Mouse (Mus musculus) hindbrain, embryonic 14.5 days (tissue): Measurements from ENCODE around the gene Gm10282. TPM values are rescaled to one million over a fixed set of nuclear protein-coding genes. Genes with fewer than 3 reads are reported as not detected.

ENCODE experiments used
- ATAC-seq: fragments of 200-750 bp; cut with Nextera tagmentation; 2 replicates; pipeline ENCODE4 v1.8.0; 2017; ENCODE audit warnings: moderate number of reproducible peaks, mild to moderate bottlenecking, moderate TSS enrichment, moderate library complexity; ENCODE audit not compliant: low FRiP score
- DNase-seq: peaks from one replicate; pipeline ENCODE4 v3.0.0-alpha.2; 2015; ENCODE audit warnings: low spot score
- H3K27ac ChIP-seq: fragments of 300-500 bp; sonication (generic); 2 replicates; pipeline ENCODE4 v1.5.1; 2014; ENCODE audit warnings: mild to moderate bottlenecking, moderate library complexity
- H3K27me3 ChIP-seq: fragments of 300-500 bp; sonication (generic); 2 replicates; pipeline ENCODE4 v1.6.1; 2014; ENCODE audit warnings: mild to moderate bottlenecking, low read length, mixed read lengths; ENCODE audit not compliant: control insufficient read depth, insufficient read depth
- H3K36me3 ChIP-seq: fragments of 300-500 bp; sonication (generic); replicated peaks from 2 replicates; pipeline ENCODE4 v1.6.1; 2014; ENCODE audit not compliant: control insufficient read depth, insufficient read depth
- H3K4me1 ChIP-seq: fragments of 300-500 bp; sonication (generic); replicated peaks from 2 replicates; pipeline ENCODE4 v1.6.1; 2014; ENCODE audit warnings: antibody characterized with exemption, low read length, mixed read lengths; ENCODE audit not compliant: control insufficient read depth, insufficient read depth
- H3K4me2 ChIP-seq: fragments of 300-500 bp; sonication (generic); replicated peaks from 2 replicates; pipeline ENCODE4 v1.6.1; 2014; ENCODE audit warnings: mild to moderate bottlenecking, moderate library complexity
- H3K4me3 ChIP-seq: fragments of 300-500 bp; sonication (generic); replicated peaks from 2 replicates; pipeline ENCODE4 v1.5.1; 2014; ENCODE audit warnings: mild to moderate bottlenecking, low read length
- H3K9ac ChIP-seq: fragments of 300-500 bp; sonication (generic); 2 replicates; pipeline ENCODE4 v1.6.1; 2014
- H3K9me3 ChIP-seq: fragments of 300-500 bp; sonication (generic); 2 replicates; pipeline ENCODE4 v1.6.1; 2016; ENCODE audit warnings: low read length; ENCODE audit not compliant: control insufficient read depth
- WGBS: fragments of 180-500 bp; shearing (Covaris S2); extraction: QIAGEN DNeasy Blood & Tissue Kit; methylation state at CpG from one replicate; pipeline ENCODE4 v1.1.7; 2014; 5-methylcytosine and 5-hydroxymethylcytosine counted together
- polyA plus RNA-seq: library from polyadenylated mRNA; unstranded; fragments of >200 nt; fragmentation: Nextera tagmentation; extraction: Ambion mirVana; gene quantifications from 2 replicates; pipeline ENCODE4 v1.2.1, GENCODE M21; 2014

The Gm10282 gene
- polyA plus RNA-seq, 1 experiment from 2014 or later, result 14.3 TPM

DNA sequence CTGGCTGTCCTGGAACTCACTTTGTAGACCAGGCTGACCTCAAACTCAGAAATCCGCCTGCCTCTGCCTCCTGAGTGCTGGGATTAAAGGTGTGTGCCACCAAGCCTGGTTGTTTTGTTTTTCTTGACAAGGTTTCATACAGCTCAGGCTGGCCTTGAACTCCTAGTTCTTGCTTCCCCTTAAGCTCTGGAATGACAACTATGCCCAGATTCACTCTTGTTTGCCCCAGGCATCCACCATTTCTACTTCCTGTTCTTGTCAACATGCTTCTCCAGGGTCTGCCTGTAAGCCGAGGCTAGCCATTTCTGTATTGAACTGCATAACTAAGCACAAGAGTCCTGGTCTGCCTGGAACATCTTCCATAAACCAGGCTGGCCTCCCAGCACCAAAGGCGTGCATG is 24.1 kb upstream of the Gm10282 start:
- no peak overlapping the region for H3K4me3 ChIP-seq
- no peaks in the 10 kb centered on the region for H3K9me3 ChIP-seq
- H3K9ac ChIP-seq, result no peak overlapping the region
- no peak overlapping the region for H3K27ac ChIP-seq
- no peaks in the 10 kb centered on the region for H3K4me1 ChIP-seq
- H3K27me3 ChIP-seq, result no peaks in the 10 kb centered on the region
- DNase-seq, result no peak
- ATAC-seq, result no peak
- H3K36me3 ChIP-seq, result no peaks in the 10 kb centered on the region
- 90% methylated on average over 3 of the region's 3 CpGs for WGBS
- no peak overlapping the region for H3K4me2 ChIP-seq

- Histone ChIP-seq H3K4me3 (no peak overlapping the region), H3K9ac (no peak overlapping the region), H3K4me2 (no peak overlapping the region), H3K4me1 (no peaks in the 10 kb centered on the region), H3K27me3 (peaks cover 28% of the 10 kb centered on the region), H3K36me3 (no peaks in the 10 kb centered on the region), H3K9me3 (no peaks in the 10 kb centered on the region), H3K27ac (no peak overlapping the region)
- ATAC-seq, result no peak
- WGBS, result 82% methylated on average over 2 of the region's 2 CpGs
- no peak for DNase-seq
Observed at GRCm38 (mm10) chr8:72324708-72325107, 19.6 kb upstream of the Gm10282 start.

DNA sequence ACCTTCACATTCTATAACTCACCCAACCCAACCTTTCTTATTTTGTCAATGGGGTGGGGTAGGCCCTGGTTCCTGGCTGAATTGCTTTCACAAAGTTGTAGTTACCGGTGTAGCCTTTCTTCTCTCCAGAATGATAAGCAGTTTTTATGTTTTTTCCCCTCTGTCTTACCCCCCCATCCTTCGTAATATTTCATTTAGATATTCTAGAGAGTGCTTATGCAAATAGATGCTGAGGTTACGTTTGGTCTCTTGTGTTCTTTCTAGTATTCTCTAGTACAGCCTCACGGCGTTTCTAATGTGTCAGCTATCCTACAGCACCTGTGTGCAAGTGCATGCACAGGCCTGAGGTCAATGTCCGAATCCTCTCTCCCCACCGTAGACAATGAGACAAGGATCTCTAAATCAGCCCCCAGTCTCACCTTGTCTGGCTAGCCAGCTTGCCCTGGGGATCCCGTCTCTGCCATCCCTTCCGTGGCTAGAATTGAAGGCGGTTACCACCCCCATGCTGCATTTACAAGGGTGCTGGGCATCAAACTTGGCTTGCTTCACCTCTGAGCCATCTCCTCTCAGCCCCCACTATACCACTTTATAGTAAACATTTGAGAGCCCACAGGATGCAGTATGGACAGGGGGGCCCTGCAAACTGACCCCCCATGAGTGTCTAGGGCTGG is 19.1 kb upstream of the Gm10282 start:
- ATAC-seq, result no peak
- H3K27ac ChIP-seq, result no peak overlapping the region
- H3K27me3 ChIP-seq, result peaks cover 33% of the 10 kb centered on the region
- no peak for DNase-seq
- no peak overlapping the region for H3K9ac ChIP-seq
- no peaks in the 10 kb centered on the region for H3K36me3 ChIP-seq
- no peaks in the 10 kb centered on the region for H3K9me3 ChIP-seq
- H3K4me1 ChIP-seq, result 0 out of 2 replicates have a peak, but pooled peaks cover 4% of the 10 kb centered on the region
- H3K4me3 ChIP-seq, result no peak overlapping the region
- WGBS, result 89% methylated on average over 10 of the region's 10 CpGs
- no peak overlapping the region for H3K4me2 ChIP-seq

DNA sequence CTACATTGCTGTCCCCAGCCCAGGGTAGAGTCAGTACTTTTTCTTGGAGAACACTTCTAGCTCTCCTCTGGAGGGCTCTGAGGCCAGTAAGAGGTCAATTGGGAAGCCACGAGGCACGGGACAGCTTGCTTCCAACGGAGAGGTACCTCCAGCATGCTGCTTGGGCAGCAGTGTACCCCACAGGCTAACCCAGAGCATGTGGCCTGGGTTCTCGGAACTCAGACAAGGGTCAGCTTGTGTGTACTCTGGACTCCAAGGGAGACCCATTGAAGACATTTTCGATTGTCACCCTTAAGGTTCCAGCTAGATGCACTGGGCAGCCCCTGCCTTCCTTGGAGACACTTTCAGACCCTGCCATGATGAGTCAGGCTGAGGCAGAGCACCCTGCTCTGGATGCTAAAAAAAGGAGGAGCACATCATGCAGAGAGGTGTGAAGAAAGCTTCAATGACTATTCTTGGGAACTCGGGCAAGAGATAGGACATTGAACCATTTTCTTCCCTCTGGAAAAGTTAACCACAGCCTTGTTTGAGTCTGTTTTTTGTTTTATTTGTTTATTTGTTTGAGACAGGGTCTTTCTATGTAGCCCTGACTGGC is 18.2 kb upstream of the Gm10282 start:
- Histone ChIP-seq H3K4me2 (no peak overlapping the region), H3K9ac (no peak overlapping the region), H3K4me1 (0 out of 2 replicates have a peak, but pooled peaks cover 6% of the 10 kb centered on the region), H3K36me3 (no peaks in the 10 kb centered on the region), H3K4me3 (no peak overlapping the region), H3K27ac (no peak overlapping the region), H3K9me3 (no peaks in the 10 kb centered on the region), H3K27me3 (peaks cover 40% of the 10 kb centered on the region)
- ATAC-seq (no peak), DNase-seq (no peak)
- 73% methylated on average over 6 of the region's 6 CpGs for WGBS

DNA sequence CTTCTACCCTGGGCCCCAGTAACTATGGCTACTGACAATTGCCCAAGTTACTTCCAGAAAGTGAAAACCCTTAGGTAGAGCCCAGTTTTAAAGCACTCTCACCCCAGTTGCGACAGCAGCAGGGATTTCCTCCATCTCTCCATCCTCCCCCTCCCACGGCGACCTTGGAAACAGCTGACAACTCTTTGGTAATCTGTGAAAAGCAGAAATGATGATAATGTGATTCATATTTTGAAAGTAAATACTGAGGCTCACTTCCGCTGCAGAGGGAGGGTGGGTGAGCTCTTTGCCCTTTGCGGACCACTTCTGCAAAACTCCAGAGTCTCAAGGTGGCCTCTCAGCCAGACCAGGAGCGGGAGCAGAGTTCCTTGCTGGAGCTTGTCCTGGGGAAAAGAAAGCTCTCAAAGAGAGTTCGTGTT is 17.4 kb upstream of the Gm10282 start:
- H3K4me1 ChIP-seq, result 0 out of 2 replicates have a peak, but pooled peaks cover 6% of the 10 kb centered on the region
- H3K27me3 ChIP-seq, result peaks cover 40% of the 10 kb centered on the region
- H3K9me3 ChIP-seq, result no peaks in the 10 kb centered on the region
- no peaks in the 10 kb centered on the region for H3K36me3 ChIP-seq
- H3K4me2 ChIP-seq, result peak overlapping the region; percentile 19; the same call in 1 of the 2 replicates
- DNase-seq, result no peak
- no peak overlapping the region for H3K27ac ChIP-seq
- no peak overlapping the region for H3K4me3 ChIP-seq
- WGBS, result 77% methylated on average over 7 of the region's 7 CpGs
- no peak for ATAC-seq
- H3K9ac ChIP-seq, result no peak overlapping the region

DNA sequence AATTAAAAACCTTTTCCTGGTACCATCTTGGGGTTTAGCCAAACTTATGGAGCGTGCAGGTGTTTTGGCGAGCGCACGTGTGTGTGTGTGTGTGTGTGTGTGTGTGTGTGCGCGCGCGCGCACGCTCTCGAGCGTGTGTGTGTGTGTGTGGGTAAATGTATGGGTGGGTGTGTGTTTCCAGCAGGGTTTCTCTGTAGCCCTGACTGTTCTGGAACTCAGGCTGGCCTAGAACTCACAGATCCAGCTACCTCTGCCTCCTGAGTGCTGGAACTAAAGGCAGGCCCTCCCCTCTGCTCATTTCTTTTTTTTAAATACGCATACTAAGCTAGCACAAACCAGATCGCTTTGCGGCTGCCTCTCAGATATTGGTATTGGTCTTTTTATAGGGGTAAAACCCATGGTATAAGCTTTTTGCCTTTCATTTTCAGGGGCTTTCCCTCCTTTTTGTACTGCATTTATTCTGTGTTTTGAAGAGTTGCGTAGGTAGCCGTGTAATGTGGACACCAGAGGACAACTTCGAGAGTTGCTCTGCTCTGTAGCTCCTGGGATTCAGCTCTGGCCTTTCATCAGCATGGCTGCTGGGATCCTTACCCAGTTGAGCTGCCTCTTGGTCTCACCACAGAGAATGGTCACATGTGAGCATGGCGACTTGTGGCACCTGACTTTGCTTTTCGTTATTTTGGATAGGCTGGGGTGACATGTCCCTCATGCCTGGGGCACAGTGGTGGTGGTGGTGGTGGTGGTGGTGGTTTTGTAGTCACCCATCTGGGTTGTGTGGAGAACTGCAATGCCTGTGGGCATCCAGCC is 16.8 kb upstream of the Gm10282 start:
- H3K4me2 ChIP-seq, result peak overlapping the region; percentile 19
- peaks cover 40% of the 10 kb centered on the region for H3K27me3 ChIP-seq

DNA sequence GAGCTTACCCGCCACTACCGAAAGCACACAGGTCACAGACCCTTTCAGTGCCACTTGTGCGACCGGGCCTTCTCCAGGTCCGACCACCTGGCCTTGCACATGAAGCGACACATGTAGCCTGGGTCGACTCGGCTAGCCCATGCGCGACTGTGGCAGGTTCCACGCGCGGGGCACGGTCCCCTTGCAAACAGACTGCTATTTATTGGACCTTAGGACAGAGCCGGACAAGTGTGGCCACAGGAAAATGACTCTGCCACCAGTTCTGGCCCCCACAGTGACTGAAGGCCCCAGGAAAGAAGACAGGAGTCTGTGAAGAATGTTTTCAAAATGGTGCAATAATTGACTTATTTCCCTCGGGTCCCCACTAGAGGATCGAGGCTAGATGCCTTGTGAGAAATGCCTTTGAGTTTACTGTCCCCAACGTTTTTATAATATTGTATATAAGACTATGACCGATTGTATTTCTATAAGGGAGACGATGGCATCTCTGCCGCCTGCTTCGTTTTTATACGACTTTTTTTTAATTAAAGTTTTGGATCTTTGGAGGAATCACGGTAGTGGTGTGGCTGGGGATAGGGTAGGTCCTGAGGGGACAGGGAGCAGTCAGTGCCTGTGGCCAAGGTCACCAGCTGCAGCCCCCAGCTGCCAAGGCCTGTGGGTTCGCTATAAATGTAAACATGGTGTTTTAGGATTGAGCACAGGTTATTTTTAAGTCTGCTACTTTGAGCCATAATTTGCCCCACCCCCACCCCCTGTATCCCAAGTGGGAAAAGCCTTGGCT is 15.9 kb upstream of the Gm10282 start:
- Histone ChIP-seq H3K4me2 (0 out of 2 replicates have a peak overlapping the region, but pooled peaks have one; percentile 78), H3K9me3 (no peaks in the 10 kb centered on the region), H3K36me3 (no peaks in the 10 kb centered on the region), H3K4me3 (peak overlapping the region; percentile 50), H3K27me3 (peaks cover 40% of the 10 kb centered on the region), H3K4me1 (0 out of 2 replicates have a peak, but pooled peaks cover 6% of the 10 kb centered on the region), H3K27ac (no peak overlapping the region), H3K9ac (no peak overlapping the region; the same call in 1 of the 2 replicates)
- ATAC-seq, result no peak
- no peak for DNase-seq
- 60% methylated on average over 25 of the region's 25 CpGs for WGBS

More for the DNA sequence above, 16.8 kb upstream of the Gm10282 start:
- no peak overlapping the region for H3K9ac ChIP-seq
- DNase-seq, result no peak
- H3K4me3 ChIP-seq, result no peak overlapping the region
- ATAC-seq, result no peak
- no peaks in the 10 kb centered on the region for H3K36me3 ChIP-seq
- no peak overlapping the region for H3K27ac ChIP-seq
- 0 out of 2 replicates have a peak, but pooled peaks cover 6% of the 10 kb centered on the region for H3K4me1 ChIP-seq
- WGBS, result 93% methylated on average over 20 of the region's 20 CpGs
- no peaks in the 10 kb centered on the region for H3K9me3 ChIP-seq

- Histone ChIP-seq H3K27ac (no peak overlapping the region), H3K4me3 (peak overlapping the region; percentile 50), H3K27me3 (peaks cover 40% of the 10 kb centered on the region), H3K9ac (peak overlapping the region; percentile 48; the same call in 1 of the 2 replicates), H3K4me2 (peak overlapping the region; percentile 78), H3K4me1 (0 out of 2 replicates have a peak, but pooled peaks cover 6% of the 10 kb centered on the region), H3K36me3 (no peaks in the 10 kb centered on the region), H3K9me3 (no peaks in the 10 kb centered on the region)
- ATAC-seq (no peak), DNase-seq (no peak)
- 8% methylated on average over 48 of the region's 55 CpGs for WGBS
Observed at GRCm38 (mm10) chr8:72319921-72320802, 15.1 kb upstream of the Gm10282 start.
